Mouse (Mus musculus) stomach, postnatal 0 days (tissue): ENCODE results near the gene Serpine2. TPM values are rescaled to one million over a fixed set of nuclear protein-coding genes. Genes with fewer than 3 reads are reported as not detected.

Experiments used
- ATAC-seq: fragments of 200-750 bp; cut with Nextera tagmentation; 2 replicates; pipeline ENCODE4 v1.8.0; 2017; ENCODE audit not compliant: low FRiP score, low TSS enrichment
- DNase-seq: peaks from one replicate; pipeline ENCODE4 v3.0.0-alpha.2; 2016; ENCODE audit warnings: low spot score
- H3K27ac ChIP-seq: fragments of 300-500 bp; sonication (generic); replicated peaks from 2 replicates; pipeline ENCODE4 v1.5.1; 2014; ENCODE audit warnings: mild to moderate bottlenecking, control low read depth
- H3K27me3 ChIP-seq: fragments of 300-500 bp; sonication (generic); 2 replicates; pipeline ENCODE4 v1.6.1; 2014; ENCODE audit warnings: low read length; ENCODE audit not compliant: control insufficient read depth, insufficient read depth
- H3K36me3 ChIP-seq: fragments of 300-500 bp; sonication (generic); 2 replicates; pipeline ENCODE4 v1.6.1; 2014; ENCODE audit warnings: low read length, mixed read lengths; ENCODE audit not compliant: control insufficient read depth, insufficient read depth
- H3K4me1 ChIP-seq: fragments of 300-500 bp; sonication (generic); replicated peaks from 2 replicates; pipeline ENCODE4 v1.6.1; 2014; ENCODE audit warnings: antibody characterized with exemption; ENCODE audit not compliant: control insufficient read depth, insufficient read depth
- H3K4me2 ChIP-seq: fragments of 300-500 bp; sonication (generic); replicated peaks from 2 replicates; pipeline ENCODE4 v1.6.1; 2014; ENCODE audit warnings: low read depth, mild to moderate bottlenecking, control low read depth, moderate library complexity
- H3K4me3 ChIP-seq: fragments of 300-500 bp; sonication (generic); 2 replicates; pipeline ENCODE4 v1.5.1; 2014; ENCODE audit warnings: low read depth, low read length, control low read depth
- H3K9ac ChIP-seq: fragments of 300-500 bp; sonication (generic); 2 replicates; pipeline ENCODE4 v1.6.1; 2014; ENCODE audit warnings: mild to moderate bottlenecking, low read length, control low read depth, mixed read lengths
- H3K9me3 ChIP-seq: fragments of 300-500 bp; sonication (generic); 2 replicates; pipeline ENCODE4 v1.6.1; 2016; ENCODE audit warnings: low read length; ENCODE audit not compliant: control insufficient read depth
- CTCF ChIP-seq: IDR thresholded peaks from 2 replicates; pipeline ENCODE4 v1.5.1; 2016; ENCODE audit warnings: antibody characterized with exemption, low read depth, mild to moderate bottlenecking, moderate library complexity
- EP300 ChIP-seq: optimal IDR thresholded peaks from 2 replicates; pipeline ENCODE3; 2016; ENCODE audit warnings: antibody characterized with exemption
- WGBS: fragments of 180-500 bp; shearing (Covaris S2); extraction: QIAGEN DNeasy Blood & Tissue Kit; methylation state at CpG from one replicate; pipeline ENCODE4 v1.1.7; 2014; 5-methylcytosine and 5-hydroxymethylcytosine counted together
- polyA plus RNA-seq: library from polyadenylated mRNA; unstranded; fragments of >200 nt; fragmentation: Nextera tagmentation; extraction: Ambion mirVana; gene quantifications from 2 replicates; pipeline ENCODE4 v1.2.1, GENCODE M21; 2015

Gene Serpine2
- polyA plus RNA-seq, 1 experiment from 2014 or later, result 45.7 TPM

- Histone ChIP-seq H3K4me2 (peak within 1 kb of the TSS; percentile 68), H3K27me3 (no peaks in the 10 kb centered on the region), H3K4me3 (peak within 1 kb of the TSS; percentile 75), H3K9me3 (no peaks in the 10 kb centered on the region), H3K27ac (peak within 1 kb of the TSS; percentile 85), H3K9ac (peak within 1 kb of the TSS; percentile 89), H3K4me1 (no peaks in the 10 kb centered on the region), H3K36me3 (no peaks in the 10 kb centered on the region; the same call in none of the 2 replicates)
- DNase-seq (peak; percentile 97), ATAC-seq (peak; percentile 100)
- TF ChIP-seq CTCF (peak; percentile 49), EP300 (no peak)
- WGBS, result under 1% methylated on average over 38 of the region's 38 CpGs
Measured at GRCm38 (mm10) chr1:79775927-79776458, 85.0 kb downstream of the Serpine2 start, which contains the start of the genes Mrpl44 and Wdfy1. Gene Mrpl44 (plus strand): TSS chr1:79776018. Gene Wdfy1 (minus strand): TSS chr1:79776143.

GRCm38 (mm10) chr1:79774164-79774780, 86.7 kb downstream of the Serpine2 start:
- H3K9ac ChIP-seq, result no peak overlapping the region

GRCm38 (mm10) chr1:79768231-79768630, 92.7 kb downstream of the Serpine2 start:
- H3K4me1 ChIP-seq, result no peaks in the 10 kb centered on the region
- H3K4me2 ChIP-seq, result no peak overlapping the region
- no peak overlapping the region for H3K27ac ChIP-seq
- DNase-seq, result no peak
- no peak for TF ChIP-seq EP300
- TF ChIP-seq CTCF, result no peak
- H3K27me3 ChIP-seq, result no peaks in the 10 kb centered on the region
- no peak for ATAC-seq
- no peak overlapping the region for H3K9ac ChIP-seq
- no peaks in the 10 kb centered on the region for H3K36me3 ChIP-seq
- WGBS, result 58% methylated on average over 1 of the region's 1 CpGs
- H3K4me3 ChIP-seq, result no peak overlapping the region
- no peaks in the 10 kb centered on the region for H3K9me3 ChIP-seq

More at GRCm38 (mm10) chr1:79774164-79774780, 86.7 kb downstream of the Serpine2 start:
- H3K36me3 ChIP-seq, result no peaks in the 10 kb centered on the region; the same call in 1 of the 2 replicates
- H3K9me3 ChIP-seq, result no peaks in the 10 kb centered on the region
- no peaks in the 10 kb centered on the region for H3K4me1 ChIP-seq
- WGBS, result 77% methylated on average over 4 of the region's 4 CpGs
- H3K27me3 ChIP-seq, result no peaks in the 10 kb centered on the region
- TF ChIP-seq CTCF, result no peak
- TF ChIP-seq EP300, result no peak
- H3K4me3 ChIP-seq, result no peak overlapping the region
- DNase-seq, result no peak
- no peak overlapping the region for H3K27ac ChIP-seq
- no peak overlapping the region for H3K4me2 ChIP-seq
- no peak for ATAC-seq

- peaks cover 4% of the 10 kb centered on the region for H3K4me1 ChIP-seq
Measured at GRCm38 (mm10) chr1:79764483-79764882, 96.5 kb downstream of the Serpine2 start.

GRCm38 (mm10) chr1:79764031-79764430, 96.9 kb downstream of the Serpine2 start:
- H3K4me3 ChIP-seq, result no peak overlapping the region
- H3K4me1 ChIP-seq, result peaks cover 4% of the 10 kb centered on the region
- no peak overlapping the region for H3K9ac ChIP-seq
- 87% methylated on average over 2 of the region's 2 CpGs for WGBS
- no peak overlapping the region for H3K4me2 ChIP-seq
- no peaks in the 10 kb centered on the region for H3K36me3 ChIP-seq
- DNase-seq (no peak), ATAC-seq (no peak)
- no peak overlapping the region for H3K27ac ChIP-seq
- H3K9me3 ChIP-seq, result no peaks in the 10 kb centered on the region
- H3K27me3 ChIP-seq, result no peaks in the 10 kb centered on the region
- TF ChIP-seq CTCF (no peak), EP300 (no peak)

More at GRCm38 (mm10) chr1:79764483-79764882, 96.5 kb downstream of the Serpine2 start:
- DNase-seq, result no peak
- WGBS, result 79% methylated on average over 1 of the region's 1 CpGs
- Histone ChIP-seq H3K4me3 (no peak overlapping the region), H3K9ac (no peak overlapping the region), H3K27me3 (no peaks in the 10 kb centered on the region), H3K4me2 (no peak overlapping the region), H3K27ac (no peak overlapping the region), H3K9me3 (no peaks in the 10 kb centered on the region), H3K36me3 (no peaks in the 10 kb centered on the region)
- TF ChIP-seq EP300, result no peak
- TF ChIP-seq CTCF, result no peak
- ATAC-seq, result no peak
